Mouse (Mus musculus): ENCODE results near the gene Sdhc.
A peak's percentile ranks its signal among the peaks of the same experiment; 100 is the strongest.

The Sdhc gene

DNA sequence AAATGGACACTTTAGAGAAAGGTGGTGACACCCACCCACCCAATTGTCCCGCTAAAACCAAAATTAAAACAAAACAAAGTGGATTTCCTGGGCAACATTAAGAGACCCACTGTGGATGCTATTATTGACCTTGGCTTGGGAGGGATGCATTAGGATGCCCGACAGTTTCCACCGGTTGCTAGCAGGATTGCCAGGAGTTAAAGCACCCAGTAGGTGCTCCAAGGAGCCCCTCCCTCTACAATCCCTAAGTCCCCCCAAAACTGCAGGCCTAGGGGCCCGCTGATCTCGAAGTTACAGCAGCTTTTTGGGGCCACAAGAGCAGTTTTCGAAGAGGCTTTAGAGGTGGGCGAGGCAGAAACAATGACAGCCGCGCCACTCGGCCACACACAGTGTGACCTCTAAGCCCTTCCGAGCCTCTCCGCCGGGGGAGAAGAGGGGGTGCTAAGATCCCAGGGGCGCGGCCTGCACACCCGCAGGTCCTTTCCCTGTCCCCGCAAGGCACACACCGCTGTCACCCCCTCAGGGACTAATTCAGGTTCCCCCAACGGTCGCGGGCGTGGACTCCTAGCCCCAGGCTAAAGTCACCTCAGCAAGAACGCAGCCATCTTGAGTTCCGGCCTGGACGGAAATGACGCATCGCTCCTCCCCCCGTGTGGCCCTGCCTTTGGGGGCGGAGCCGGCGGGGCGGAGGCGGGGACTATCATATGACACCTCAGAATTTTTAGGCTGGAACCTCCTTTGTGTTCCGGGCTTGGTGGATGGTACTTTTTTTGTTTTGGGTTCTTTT, at the start of gene Sdhc, which contains the start of gene Mpz:
Gene Sdhc, minus strand, starts transcription at position 630 of the 787 bp plus-strand sequence.
Gene Mpz, plus strand, starts transcription at position 738 of the 787 bp plus-strand sequence.
- DNase-seq (ENCODE audit: low spot score in 2 of 2) = peak; percentile 91 to 96

- no peak for DNase-seq (ENCODE audit: low spot score in 2 of 2)
Measured at GRCm38 (mm10) chr1:171199532-171199931, 49.1 kb upstream of the Sdhc start.

DNA sequence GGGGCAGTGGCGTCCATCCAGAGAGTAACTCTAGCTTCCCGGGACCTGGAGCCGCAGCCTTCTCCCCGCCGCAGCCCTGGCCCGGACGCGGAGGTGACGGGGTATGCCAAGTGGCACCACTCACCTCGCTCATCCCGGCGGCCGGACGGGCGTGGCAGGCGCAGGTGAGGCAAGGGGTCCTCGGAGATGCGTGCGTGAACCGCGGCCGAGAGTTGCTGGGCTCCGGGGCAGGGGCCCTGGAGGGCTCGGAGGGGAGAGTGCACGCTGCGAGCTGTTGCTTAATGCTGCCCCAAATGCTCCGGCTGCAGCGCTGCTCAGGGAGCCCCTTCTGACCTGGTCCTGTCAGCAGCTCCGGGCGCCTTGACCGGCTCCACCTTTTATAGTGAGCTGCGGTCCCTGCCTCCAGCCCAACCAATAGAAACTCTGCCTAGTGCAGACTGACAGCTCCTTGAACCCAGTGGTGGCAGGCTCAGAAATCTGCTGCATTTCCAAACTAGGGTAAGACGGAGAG, 45.5 kb upstream of the Sdhc start, which contains the start of gene Pcp4l1:
Gene Pcp4l1, minus strand, starts transcription at position 382 of the 511 bp plus-strand sequence.
- peak in 1 of 2 experiments; percentile 42 for DNase-seq (ENCODE audit: low spot score in 2 of 2)

- DNase-seq (ENCODE audit: low spot score in 2 of 2) = no peak
Measured at GRCm38 (mm10) chr1:171195046-171195822, 44.8 kb upstream of the Sdhc start.

GRCm38 (mm10) chr1:171193911-171194830, 43.8 kb upstream of the Sdhc start:
- no peak for DNase-seq (ENCODE audit: low spot score in 2 of 2)

- DNase-seq (ENCODE audit: low spot score in 2 of 2) = no peak
Measured at GRCm38 (mm10) chr1:171193093-171193840, 42.9 kb upstream of the Sdhc start.

GRCm38 (mm10) chr1:171192283-171192682, 41.9 kb upstream of the Sdhc start:
- no peak for DNase-seq (ENCODE audit: low spot score in 2 of 2)

- no peak for DNase-seq (ENCODE audit: low spot score in 2 of 2)
Measured at GRCm38 (mm10) chr1:171190832-171191231, 40.4 kb upstream of the Sdhc start.

DNA sequence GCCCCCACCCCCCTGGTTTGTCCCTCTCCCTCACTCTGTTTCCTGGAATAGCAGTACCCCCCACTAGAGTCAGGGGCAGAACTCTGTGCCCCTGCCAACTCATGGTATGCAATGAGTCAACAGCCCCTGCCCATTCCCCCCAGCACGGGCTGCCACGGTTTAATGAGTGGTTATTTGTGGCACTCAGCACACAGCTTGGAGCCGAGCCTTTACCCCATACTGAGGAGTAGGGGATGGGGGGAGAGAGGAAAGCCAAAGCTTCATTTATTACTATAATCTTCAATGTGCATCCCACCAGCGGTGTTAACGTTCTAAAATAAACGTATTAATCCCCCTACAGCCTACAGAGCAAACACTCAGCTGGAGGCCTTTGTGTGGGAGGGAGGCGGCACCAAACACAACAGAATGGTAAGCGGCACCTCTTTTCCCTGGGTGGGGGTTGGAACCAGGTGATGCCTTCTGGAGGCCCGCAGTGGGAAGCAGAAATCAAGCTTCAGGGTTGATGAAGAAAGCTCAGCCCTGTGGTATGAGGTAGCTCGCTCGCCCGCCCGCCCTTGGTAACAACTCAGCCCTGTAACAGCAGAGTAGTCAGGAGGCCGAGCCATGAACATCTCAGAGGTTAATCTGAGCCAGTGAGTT, 39.2 kb upstream of the Sdhc start:
- no peak for DNase-seq (ENCODE audit: low spot score in 2 of 2)

- peak in 1 of 2 experiments; percentile 22 for DNase-seq (ENCODE audit: low spot score in 2 of 2)
Measured at GRCm38 (mm10) chr1:171189046-171189445, 38.6 kb upstream of the Sdhc start.

- no peak for DNase-seq (ENCODE audit: low spot score in 2 of 2)
Measured at GRCm38 (mm10) chr1:171187851-171188700, 37.7 kb upstream of the Sdhc start.

DNA sequence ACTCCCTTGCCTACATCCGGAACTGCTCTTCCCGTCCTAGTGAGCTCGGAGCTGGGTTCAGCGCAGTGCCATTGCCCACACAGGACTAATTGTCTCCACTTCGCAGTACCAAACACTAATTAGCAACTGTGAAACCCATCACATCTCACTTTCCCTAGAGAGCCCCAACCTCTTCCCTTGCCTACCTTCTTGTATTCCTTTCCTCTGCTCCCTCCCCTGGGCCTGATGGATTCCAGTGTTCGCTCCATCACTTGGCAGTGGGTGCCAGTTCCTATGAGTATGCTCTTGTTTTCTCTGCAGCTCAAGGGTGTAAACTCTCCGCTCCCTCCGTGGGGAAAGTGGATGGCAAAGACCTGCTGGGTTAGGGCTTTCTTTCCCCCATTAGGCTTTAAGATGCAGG, 35.3 kb upstream of the Sdhc start:
- no peak for DNase-seq (ENCODE audit: low spot score in 2 of 2)

DNA sequence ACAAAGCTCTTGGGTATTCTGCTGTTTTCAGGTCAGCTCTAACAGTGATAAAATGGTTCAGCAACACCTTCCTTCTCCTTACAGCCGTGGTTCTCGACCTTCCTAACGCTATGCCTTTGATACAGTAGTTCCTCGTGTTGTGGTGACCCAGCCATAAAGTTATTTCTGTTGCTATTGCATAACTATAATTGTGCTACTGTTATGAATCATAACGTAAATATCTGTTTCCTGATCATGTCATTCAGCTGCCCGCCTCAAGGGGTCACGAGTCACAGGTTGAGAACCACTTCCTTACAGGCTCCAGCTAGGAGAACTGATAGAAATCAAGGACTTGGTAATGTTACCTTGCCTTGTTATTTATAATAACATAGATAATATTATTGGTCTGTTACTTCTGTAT, 33.9 kb upstream of the Sdhc start:
- DNase-seq (ENCODE audit: low spot score in 2 of 2) = no peak

- DNase-seq (ENCODE audit: low spot score in 2 of 2) = no peak
Measured at GRCm38 (mm10) chr1:171183620-171184019, 33.2 kb upstream of the Sdhc start.

DNA sequence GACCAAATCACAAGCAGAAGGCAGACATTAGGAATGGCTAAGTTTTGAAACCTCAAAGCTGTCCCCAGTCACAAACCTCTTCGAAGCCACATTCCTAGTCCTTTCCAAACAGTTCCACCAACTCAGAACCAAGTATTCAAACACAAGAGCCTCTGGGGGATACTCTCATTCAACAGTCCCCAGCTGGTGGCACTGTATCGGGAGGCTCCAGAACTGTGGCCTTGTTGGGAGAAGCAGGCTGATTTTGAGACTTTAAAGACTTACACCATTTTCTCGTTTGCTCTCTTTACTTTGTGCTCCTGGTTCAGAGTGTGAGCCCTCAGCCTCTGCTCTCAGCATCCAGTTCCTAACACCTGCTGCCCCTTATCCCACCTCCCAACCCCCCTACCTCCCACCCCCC, 32.6 kb upstream of the Sdhc start:
- DNase-seq (ENCODE audit: low spot score in 2 of 2) = no peak

DNA sequence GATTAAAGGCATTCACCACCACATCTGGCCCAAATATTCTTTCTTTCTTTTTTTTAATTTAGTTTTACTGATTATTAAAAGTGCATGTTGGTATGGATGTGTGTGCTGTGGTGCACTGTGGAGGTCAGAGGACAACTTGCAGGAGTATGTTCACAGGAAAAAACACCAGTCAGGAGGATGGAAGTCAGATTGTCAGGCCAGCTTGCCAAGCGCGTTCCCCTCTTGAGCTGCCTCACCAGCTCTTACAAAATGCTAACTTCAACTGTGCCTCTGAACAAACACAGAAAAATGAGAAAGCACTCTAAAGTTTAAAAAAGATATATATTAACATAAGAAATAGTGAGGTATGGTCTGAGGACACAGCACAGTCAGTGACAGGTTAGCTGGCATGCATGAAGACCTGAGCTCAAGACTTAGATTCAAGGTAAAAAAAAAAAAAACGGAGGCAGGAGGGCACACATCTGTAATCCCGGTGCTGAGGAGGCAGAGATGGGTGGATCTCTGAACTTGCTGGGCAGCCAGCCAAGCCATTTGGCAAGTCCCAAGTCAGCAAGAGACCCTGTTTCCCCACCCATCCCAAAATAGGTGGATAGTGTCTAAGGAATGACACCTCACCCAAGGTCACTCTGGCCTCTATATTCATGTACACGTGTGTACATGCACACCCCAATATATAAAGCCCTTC, 29.2 kb upstream of the Sdhc start:
- DNase-seq (ENCODE audit: low spot score in 2 of 2) = no peak

- DNase-seq (ENCODE audit: low spot score in 2 of 2) = no peak
Measured at GRCm38 (mm10) chr1:171172779-171173178, 22.4 kb upstream of the Sdhc start.

DNA sequence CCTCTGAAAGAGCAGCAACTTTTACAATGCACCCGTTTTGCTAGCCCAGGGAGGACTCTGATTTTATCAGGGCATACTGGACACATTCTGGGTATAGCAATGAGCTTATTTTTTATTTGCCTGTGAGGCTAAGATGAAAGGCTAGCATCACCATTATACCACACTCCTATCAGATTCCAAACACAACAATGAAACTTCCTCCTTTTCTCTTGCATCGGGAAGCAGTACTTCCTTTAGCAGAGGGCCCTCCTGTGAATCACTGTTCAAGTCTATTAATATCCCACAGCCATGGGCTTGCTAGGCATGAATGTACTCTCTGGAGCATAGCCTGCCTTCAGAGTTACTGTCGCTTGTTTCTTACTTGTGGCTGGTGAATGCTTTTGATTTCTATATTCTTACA, 20.7 kb upstream of the Sdhc start:
- DNase-seq (ENCODE audit: low spot score in 2 of 2) = no peak

DNA sequence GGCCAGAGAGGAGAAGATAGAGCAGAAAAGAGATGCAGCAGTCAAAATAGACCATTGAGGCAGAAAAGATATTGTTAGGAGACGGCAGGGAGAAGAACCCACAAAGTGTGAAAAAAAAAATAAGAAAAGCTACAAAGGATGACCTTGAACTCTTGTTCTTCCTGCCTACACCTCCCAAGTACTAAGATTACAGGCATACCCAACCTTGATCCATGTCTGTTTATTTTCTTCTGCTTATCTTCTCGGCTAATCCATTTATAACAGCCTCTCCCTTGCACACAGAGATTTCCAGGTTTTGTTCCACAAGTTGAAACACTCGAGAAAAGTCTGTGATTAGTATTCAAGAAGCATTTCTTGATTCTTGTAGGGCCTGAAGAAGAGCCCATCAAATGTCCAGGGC, 19.5 kb upstream of the Sdhc start:
- no peak for DNase-seq (ENCODE audit: low spot score in 2 of 2)

All from urinary bladder, postnatal 4 days (tissue).